Mouse (Mus musculus) cerebellum, adult (tissue): ENCODE measurements around the gene Arpin.

Experiments used
- ATAC-seq: cut with Nextera tagmentation; 2 replicates; pipeline ENCODE4 v1.9.2; 2017; ENCODE audit warnings: mild to moderate bottlenecking, moderate library complexity, mixed read lengths; ENCODE audit not compliant: insufficient number of reproducible peaks, low FRiP score, low TSS enrichment

The Arpin gene

DNA sequence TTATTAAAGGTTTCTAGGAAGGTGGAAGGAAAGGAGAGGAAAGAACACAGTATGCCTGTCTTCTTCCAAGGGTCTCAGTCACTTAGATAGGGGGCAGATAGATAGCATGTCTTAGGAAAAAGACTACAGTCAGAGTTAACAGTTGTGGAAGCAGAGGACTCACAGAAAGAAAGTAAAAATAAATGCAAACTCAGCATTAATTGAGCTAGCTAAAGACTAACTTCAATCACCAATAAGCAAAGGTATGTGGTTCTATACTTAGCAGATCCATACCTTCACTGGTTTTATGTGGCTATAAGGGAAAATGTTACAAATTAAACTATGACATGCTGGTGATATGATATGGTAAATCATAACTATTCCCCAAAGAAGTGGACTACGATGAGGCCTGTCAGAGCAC, 40.4 kb downstream of the Arpin start:
- no peak for ATAC-seq

DNA sequence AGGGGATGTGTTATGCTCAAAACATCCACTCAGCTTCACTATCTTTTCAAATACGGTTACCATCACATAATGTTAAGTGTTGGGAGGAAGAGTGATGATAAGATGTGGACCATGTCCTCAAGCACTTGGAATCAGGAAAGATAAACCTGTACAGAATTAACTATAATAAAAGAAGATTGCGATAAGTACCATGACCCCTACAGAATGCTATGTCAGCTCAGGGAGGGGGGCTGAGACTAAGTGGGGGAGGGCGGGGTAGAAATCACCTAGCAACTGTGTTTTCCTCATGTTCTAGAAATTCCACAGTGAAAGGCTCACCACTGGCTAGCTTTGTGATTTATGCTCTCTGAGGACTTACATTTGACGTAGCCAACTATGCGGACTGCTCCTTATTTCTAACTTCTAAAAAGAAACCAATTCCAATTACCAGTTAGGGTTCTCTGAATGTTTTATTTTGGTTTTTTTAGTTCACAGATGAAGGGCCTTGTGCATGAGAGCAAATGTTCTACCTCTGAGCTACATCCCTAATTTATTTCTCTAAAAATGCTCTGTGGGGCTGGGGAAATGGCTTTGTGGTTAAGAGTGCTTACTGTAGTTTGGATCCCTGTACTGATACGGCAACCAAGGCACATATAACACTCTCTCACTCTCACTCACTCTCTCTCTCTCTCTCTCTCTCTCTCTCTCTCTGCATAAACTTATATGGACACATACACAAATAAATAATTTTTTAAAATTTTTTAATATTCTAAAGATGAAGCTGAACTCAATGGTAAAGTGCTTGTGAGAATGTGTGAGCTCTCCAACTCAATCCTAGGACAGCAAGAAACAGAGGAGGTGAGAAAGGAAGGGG, 42.4 kb downstream of the Arpin start:
- ATAC-seq, result no peak

DNA sequence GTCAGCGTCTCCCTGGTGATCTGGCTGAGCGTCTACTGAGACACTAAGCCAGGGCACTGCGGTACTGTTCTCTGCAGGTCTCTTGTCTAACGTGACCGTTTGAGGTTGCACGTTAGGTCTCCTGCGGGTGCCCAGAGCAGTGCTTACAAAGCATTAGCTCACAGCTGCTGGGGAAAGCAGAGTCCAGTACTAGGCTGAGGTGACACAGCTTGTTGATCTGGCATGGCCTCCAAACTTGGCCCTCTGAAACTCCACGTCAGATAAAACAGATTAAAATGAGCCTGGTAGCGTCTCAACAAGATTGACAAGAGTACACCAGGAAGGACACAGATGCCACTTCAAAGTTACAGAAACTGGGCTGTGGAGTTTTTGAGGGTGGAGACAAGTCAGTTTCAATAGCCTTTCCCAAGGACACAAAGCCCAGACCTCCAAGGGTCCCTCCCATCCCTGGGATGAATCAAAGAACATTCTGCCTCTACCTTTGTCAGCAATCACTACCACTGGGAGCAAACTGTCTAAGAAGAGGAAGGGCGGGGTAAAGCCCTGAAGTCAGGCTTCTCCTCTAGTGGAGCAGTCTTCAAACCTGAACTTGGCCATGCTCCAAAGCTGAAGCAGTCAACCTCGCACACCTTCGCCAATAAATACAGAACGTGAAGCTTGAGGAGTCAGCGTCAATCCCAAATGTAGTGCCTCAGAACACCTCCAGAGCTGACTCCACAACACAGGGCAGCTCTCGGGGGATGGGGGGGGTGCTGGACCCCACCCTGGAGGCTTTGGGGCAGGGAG, 44.5 kb downstream of the Arpin start:
- ATAC-seq, result no peak

DNA sequence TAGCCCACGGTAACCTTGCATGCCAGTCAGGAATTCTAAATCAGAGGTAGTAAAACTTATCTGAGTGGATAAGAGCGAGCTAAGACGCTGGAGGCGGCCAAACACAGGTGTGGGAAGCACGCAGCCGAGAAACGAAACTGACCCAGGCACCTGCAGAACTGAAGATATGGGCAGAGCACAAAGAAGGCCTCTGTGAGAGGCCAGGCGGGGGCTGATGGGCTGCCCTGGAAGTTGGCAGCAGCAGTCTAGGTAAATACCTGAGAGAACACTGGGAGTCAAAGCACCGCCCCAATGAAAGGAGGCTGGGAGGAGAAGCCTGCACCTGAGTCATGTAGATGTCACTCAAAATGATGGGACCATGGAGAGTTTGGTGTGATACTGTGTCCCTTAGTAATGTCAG, 46.6 kb downstream of the Arpin start:
- ATAC-seq, result no peak

DNA sequence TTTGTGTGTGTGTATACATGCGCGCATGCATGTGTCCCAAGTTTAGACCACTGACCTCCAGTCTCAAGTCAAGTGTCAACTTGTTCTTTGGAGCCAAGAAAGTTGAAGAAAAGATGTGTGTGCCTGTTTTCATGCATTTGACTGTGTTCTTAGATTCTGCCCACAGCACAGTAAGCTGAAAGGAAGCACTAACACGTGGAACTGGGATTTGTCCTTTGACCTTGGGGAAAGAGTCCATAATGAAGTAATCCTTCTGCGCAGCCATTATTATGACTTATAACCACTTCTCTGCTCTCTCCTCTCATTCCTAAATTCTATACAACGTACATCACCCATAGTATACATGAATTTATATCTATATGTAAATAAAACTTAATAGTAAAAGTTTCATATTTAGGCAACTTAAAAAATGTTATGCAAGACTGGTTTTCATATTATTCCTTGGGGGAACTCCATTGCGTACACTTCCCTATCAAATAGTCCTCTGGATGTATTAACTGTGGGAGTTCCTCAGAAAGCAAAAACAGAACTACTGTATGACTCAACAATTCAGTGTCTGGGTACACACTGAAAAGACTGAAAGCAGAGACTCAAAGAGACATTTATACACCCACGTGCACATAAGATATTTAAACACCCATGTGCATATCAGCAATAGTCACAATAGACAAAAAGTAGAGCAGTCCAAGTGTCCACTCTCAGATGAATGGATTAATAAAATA, 51.4 kb downstream of the Arpin start:
- no peak for ATAC-seq

DNA sequence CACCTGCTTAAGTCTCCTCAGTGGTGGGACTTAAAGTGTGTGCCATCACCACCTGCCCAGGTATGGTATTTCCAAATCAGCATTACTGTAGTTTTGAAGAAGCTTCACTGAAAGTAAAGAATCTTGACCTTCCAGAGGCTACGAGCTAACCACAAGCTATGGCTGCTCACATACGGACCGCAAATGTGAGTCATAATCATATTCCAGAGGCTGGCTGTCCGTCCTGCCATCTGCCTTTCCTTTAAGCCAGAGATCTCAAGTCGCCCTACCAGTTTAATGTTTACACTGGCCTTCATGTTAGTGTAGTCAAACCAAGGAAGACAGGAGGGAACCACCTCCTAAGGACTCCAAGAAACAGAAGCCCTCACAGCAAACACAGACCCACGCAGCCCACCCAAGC, 53.3 kb downstream of the Arpin start:
- ATAC-seq, result no peak

DNA sequence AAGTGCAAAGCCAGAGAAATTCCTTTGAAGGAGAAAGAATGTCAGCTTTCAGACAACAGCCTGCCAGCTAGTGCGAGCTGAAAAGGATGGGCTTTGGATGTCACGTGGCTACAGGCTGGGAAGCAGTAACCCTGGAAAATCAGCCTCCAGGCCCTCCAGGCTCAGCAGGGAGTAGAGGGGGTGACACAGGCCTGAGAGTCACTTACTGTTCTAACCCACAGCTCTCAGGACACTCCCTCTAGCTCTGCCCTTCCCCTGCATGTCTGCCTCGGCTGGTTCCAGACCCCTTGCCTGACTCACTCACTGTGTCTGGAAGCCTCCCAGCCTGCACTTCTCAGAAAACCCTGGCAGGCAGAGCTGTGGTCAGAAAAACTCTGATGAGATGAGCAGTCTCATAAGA, 54.2 kb downstream of the Arpin start:
- no peak for ATAC-seq

DNA sequence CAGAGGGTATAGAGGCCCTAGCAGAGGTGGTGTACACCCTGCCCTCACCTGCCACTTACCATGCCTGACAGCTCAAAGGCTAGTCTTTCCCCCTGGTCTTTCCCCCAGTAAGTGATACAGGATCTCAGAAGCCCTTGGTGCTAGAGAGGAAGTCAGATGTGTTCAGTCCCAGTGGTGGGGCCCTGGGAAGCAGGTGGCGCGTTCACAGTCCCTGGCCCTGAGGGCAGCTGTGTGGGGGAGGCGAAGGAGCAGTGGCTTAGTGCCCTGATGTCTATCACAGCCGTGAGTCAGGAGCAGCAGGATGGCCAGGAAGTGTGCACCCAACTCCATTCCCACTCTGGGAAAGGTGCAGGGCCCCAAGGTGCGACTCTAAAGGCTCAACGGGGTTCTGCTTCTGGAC, 55.1 kb downstream of the Arpin start:
- ATAC-seq, result no peak

DNA sequence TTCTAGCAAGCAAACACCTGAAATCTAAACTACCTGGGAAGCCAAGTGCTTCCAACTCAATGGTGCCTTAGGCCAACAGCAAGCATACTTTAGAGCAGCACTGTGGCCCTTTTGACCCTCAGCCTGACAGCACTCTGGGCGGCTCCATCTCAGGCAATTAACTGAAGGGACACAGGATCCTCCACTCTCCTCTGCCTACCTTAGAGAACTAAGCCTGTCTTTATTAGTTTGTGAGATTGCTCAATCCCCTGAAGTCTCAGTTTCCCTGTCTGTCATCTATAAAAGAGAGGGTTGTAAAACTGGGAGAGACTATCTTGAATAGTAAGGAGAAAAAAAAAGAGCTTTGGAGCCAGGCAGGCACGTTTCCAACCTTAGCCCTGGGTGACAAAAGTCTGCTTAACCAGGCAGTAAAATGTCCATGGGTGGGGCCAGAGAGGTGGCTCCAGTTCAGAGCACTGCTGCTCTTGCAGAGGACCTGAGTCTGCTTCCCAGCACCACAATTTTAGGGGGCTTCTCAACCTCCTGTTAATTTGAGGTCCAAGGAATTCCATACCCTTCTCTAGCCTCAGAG, 56.6 kb downstream of the Arpin start:
- ATAC-seq, result no peak
